Mouse (Mus musculus) CH12.LX (cell line): Measurements from ENCODE around the gene Spred2. TPM values are rescaled to one million over a fixed set of nuclear protein-coding genes. Genes with fewer than 3 reads are reported as not detected.

ENCODE experiments used
- DNase-seq: peaks from one replicate; pipeline ENCODE4 v3.0.0-alpha.2; 2013; ENCODE audit errors: extremely low read depth
- H3K27ac ChIP-seq: 2 replicates; pipeline ENCODE4 v1.5.1; 2012; ENCODE audit warnings: low read depth, mild to moderate bottlenecking, control low read depth, moderate library complexity; ENCODE audit not compliant: insufficient read depth
- H3K27me3 ChIP-seq: replicated peaks from 2 replicates; pipeline ENCODE3; 2012; ENCODE audit warnings: inconsistent platforms
- H3K36me3 ChIP-seq, 2 experiments: replicated peaks in 1 of 2; 2 replicates each; pipeline versions ENCODE3 to v1.6.1; 2012; ENCODE audit warnings: inconsistent platforms in 1 of 2, low read length in 1 of 2, mild to moderate bottlenecking in 1 of 2, mixed read lengths in 1 of 2, moderate library complexity in 1 of 2; ENCODE audit not compliant: control insufficient read depth in 1 of 2, insufficient read depth in 1 of 2
- H3K4me1 ChIP-seq, 2 experiments: 2 replicates each; pipeline ENCODE4 v1.6.1; 2012; ENCODE audit warnings: inconsistent platforms in 1 of 2, moderate library complexity in 1 of 2; ENCODE audit not compliant: insufficient read depth in 2 of 2, control insufficient read depth in 1 of 2
- H3K4me2 ChIP-seq: 2 replicates; pipeline ENCODE4 v1.6.1; 2012; ENCODE audit warnings: low read depth, mild to moderate bottlenecking, control low read depth; ENCODE audit not compliant: poor library complexity, insufficient read depth, severe bottlenecking
- H3K4me3 ChIP-seq, 3 experiments: fragments of 150-350 bp in 1 of 3; sonication (generic) in 1 of 3; replicated peaks in 1 of 3; 2 replicates each; pipeline versions ENCODE3 to v1.5.1; 2011 to 2012; ENCODE audit warnings: low read depth in 2 of 3, low read length in 2 of 3, mild to moderate bottlenecking in 2 of 3, moderate library complexity in 2 of 3, control low read depth in 1 of 3, improper control_type of control experiment in 1 of 3, inconsistent platforms in 1 of 3, mixed read lengths in 1 of 3; ENCODE audit not compliant: poor library complexity in 1 of 3
- H3K79me2 ChIP-seq: replicated peaks from 2 replicates; pipeline ENCODE4 v1.6.1; 2012; ENCODE audit warnings: mild to moderate bottlenecking, moderate library complexity; ENCODE audit not compliant: control insufficient read depth, poor library complexity, insufficient read depth, severe bottlenecking; ENCODE audit errors: extremely low read depth
- H3K9ac ChIP-seq: 2 replicates; pipeline ENCODE4 v1.6.1; 2012; ENCODE audit warnings: low read depth, mild to moderate bottlenecking, control low read depth, moderate library complexity; ENCODE audit not compliant: insufficient read depth
- H3K9me3 ChIP-seq: replicated peaks from 2 replicates; pipeline ENCODE3; 2012; ENCODE audit warnings: low read length, inconsistent platforms, mixed read lengths
- BHLHE40 ChIP-seq: IDR thresholded peaks from 2 replicates; pipeline ENCODE4 v1.6.1; 2011; ENCODE audit warnings: mild to moderate bottlenecking, low read depth, low read length, improper control_type of control experiment
- CHD2 ChIP-seq: IDR thresholded peaks from 2 replicates; pipeline ENCODE4 v1.6.1; 2011; ENCODE audit warnings: low read length, improper control_type of control experiment
- E2F4 ChIP-seq: IDR thresholded peaks from 2 replicates; pipeline ENCODE4 v1.6.1; 2011; ENCODE audit warnings: low read depth, low read length, improper control_type of control experiment; ENCODE audit not compliant: insufficient replicate concordance
- ELF1 ChIP-seq: IDR thresholded peaks from 2 replicates; pipeline ENCODE4 v1.6.1; 2014; ENCODE audit warnings: low read depth, mild to moderate bottlenecking, inconsistent platforms, low read length, improper control_type of control experiment
- EP300 ChIP-seq: IDR thresholded peaks from 2 replicates; pipeline ENCODE4 v1.6.1; 2011; ENCODE audit warnings: low read length, improper control_type of control experiment
- ETS1 ChIP-seq: conservative IDR thresholded peaks from 2 replicates; pipeline ENCODE4 v1.6.1; 2012; ENCODE audit warnings: low read depth, mild to moderate bottlenecking, inconsistent platforms, low read length, improper control_type of control experiment, moderate library complexity
- GABPA ChIP-seq: IDR thresholded peaks from 2 replicates; pipeline ENCODE4 v1.6.1; 2012; ENCODE audit warnings: low read depth, low read length, improper control_type of control experiment, inconsistent platforms; ENCODE audit not compliant: insufficient replicate concordance
- HCFC1 ChIP-seq: IDR thresholded peaks from 2 replicates; pipeline ENCODE4 v1.6.1; 2012; ENCODE audit warnings: low read depth, mild to moderate bottlenecking, inconsistent platforms, low read length, improper control_type of control experiment
- IRF4 ChIP-seq: IDR thresholded peaks from 2 replicates; pipeline ENCODE4 v1.6.1; 2014; ENCODE audit warnings: low read depth, mild to moderate bottlenecking, inconsistent platforms, low read length, improper control_type of control experiment
- JUN ChIP-seq: IDR thresholded peaks from 2 replicates; pipeline ENCODE4 v1.6.1; 2011; ENCODE audit warnings: low read depth, mild to moderate bottlenecking, low read length, improper control_type of control experiment, moderate library complexity; ENCODE audit not compliant: insufficient read depth
- MAFK ChIP-seq: IDR thresholded peaks from 2 replicates; pipeline ENCODE4 v1.6.1; 2011; ENCODE audit warnings: low read length, improper control_type of control experiment; ENCODE audit not compliant: insufficient replicate concordance
- PAX5 ChIP-seq: IDR thresholded peaks from 2 replicates; pipeline ENCODE4 v1.6.1; 2012; ENCODE audit warnings: low read length, inconsistent platforms, mixed read lengths
- SIN3A ChIP-seq: IDR thresholded peaks from 2 replicates; pipeline ENCODE4 v1.6.1; 2012; ENCODE audit warnings: low read length, improper control_type of control experiment, inconsistent platforms
- SMC3 ChIP-seq: IDR thresholded peaks from 2 replicates; pipeline ENCODE4 v1.6.1; 2011; ENCODE audit warnings: low read depth, low read length, improper control_type of control experiment
- TBP ChIP-seq: conservative IDR thresholded peaks from 2 replicates; pipeline ENCODE4 v1.6.1; 2011; ENCODE audit warnings: low read depth, low read length, improper control_type of control experiment
- TCF12 ChIP-seq: IDR thresholded peaks from 2 replicates; pipeline ENCODE4 v1.6.1; 2014; ENCODE audit warnings: low read depth, mild to moderate bottlenecking, inconsistent platforms, low read length, improper control_type of control experiment
- UBTF ChIP-seq: IDR thresholded peaks from 2 replicates; pipeline ENCODE4 v1.6.1; 2012; ENCODE audit warnings: low read depth, mild to moderate bottlenecking, inconsistent platforms, low read length, improper control_type of control experiment, moderate library complexity
- USF2 ChIP-seq: conservative IDR thresholded peaks from 2 replicates; pipeline ENCODE4 v1.6.1; 2011; ENCODE audit warnings: low read depth, low read length, improper control_type of control experiment
- ZKSCAN1 ChIP-seq: IDR thresholded peaks from 2 replicates; pipeline ENCODE4 v1.6.1; 2012; ENCODE audit warnings: low read depth, inconsistent platforms, low read length, improper control_type of control experiment, borderline replicate concordance
- ZMIZ1 ChIP-seq: IDR thresholded peaks from 2 replicates; pipeline ENCODE4 v1.6.1; 2012; ENCODE audit warnings: low read depth, mild to moderate bottlenecking, inconsistent platforms, low read length, improper control_type of control experiment
- ZNF384 ChIP-seq: IDR thresholded peaks from 2 replicates; pipeline ENCODE4 v1.6.1; 2012; ENCODE audit warnings: low read depth, low read length, improper control_type of control experiment, inconsistent platforms
- dilution Hi-C: fragments of 300-500 bp; cut with MboI; formaldehyde crosslinking; loops from 2 replicates; pipeline ENCODE4 v1.14.3; 2020; ENCODE audit warnings: low sequenced_read_pairs; ENCODE audit not compliant: extremely low pct_unique_long_range_greater_than_20kb, extremely low pct_ligation_motif_present
- in situ Hi-C: fragments of 300-500 bp; cut with MboI; formaldehyde crosslinking; loops from 3 replicates; pipeline ENCODE4 v1.14.3; 2019; ENCODE audit warnings: low sequenced_read_pairs, low pct_ligation_motif_present, low pct_unique_long_range_greater_than_20kb, mixed read lengths
- polyA plus RNA-seq: library from polyadenylated mRNA; unstranded; fragments of >175 nt; gene quantifications from 2 replicates; pipeline ENCODE4 v1.2.1, GENCODE M21; 2012; ENCODE audit warnings: low read depth; ENCODE audit not compliant: insufficient read length
- total RNA-seq, 2 experiments: library from RNA; depleted of rRNA; stranded (reverse); fragments of 300-350 nt in 1 of 2; fragments of >200 nt in 1 of 2; gene quantifications; 2 replicates each; pipeline ENCODE4 v1.2.3; 2012 to 2014

Gene Spred2
- total and polyA plus RNA-seq, 3 experiments: 1.4 to 15.8 (median 4.2) TPM

GRCm38 (mm10) chr11:19955069-19955468 is 30.9 kb downstream of the Spred2 start:
- no peak overlapping the region for H3K27ac ChIP-seq
- no peak for DNase-seq
- peaks cover 0 to 36% of the 10 kb centered on the region in 2 experiments; a peak in 2 of 4 replicates for H3K4me1 ChIP-seq
- H3K27me3 ChIP-seq: no peaks in the 10 kb centered on the region
- H3K79me2 ChIP-seq: peaks cover 2% of the 10 kb centered on the region
- in situ Hi-C loops: no loop called here
- H3K4me3 ChIP-seq: no peak overlapping the region
- H3K4me2 ChIP-seq: no peak overlapping the region
- H3K9me3 ChIP-seq: no peaks in the 10 kb centered on the region
- dilution Hi-C loops: no loop called here
- H3K9ac ChIP-seq: no peak overlapping the region
- no peak for TF ChIP-seq EP300
- TF ChIP-seq ZMIZ1: no peak
- TF ChIP-seq ETS1: no peak
- TF ChIP-seq IRF4: no peak
- TF ChIP-seq MAFK: no peak
- TF ChIP-seq TBP: no peak
- no peak for TF ChIP-seq TCF12
- TF ChIP-seq HCFC1: no peak
- TF ChIP-seq BHLHE40: no peak
- no peak for TF ChIP-seq ZKSCAN1
- TF ChIP-seq SIN3A: no peak
- no peak for TF ChIP-seq USF2
- no peak for TF ChIP-seq PAX5
- no peak for TF ChIP-seq ZNF384
- no peak for TF ChIP-seq SMC3
- TF ChIP-seq UBTF: no peak
- no peak for TF ChIP-seq ELF1
- no peak for TF ChIP-seq GABPA
- TF ChIP-seq E2F4: no peak
- peaks cover 0 to 43% of the 10 kb centered on the region in 2 experiments for H3K36me3 ChIP-seq

GRCm38 (mm10) chr11:19955701-19956100 is 31.5 kb downstream of the Spred2 start:
- no peak overlapping the region for H3K27ac ChIP-seq
- in situ Hi-C loops: no loop called here
- TF ChIP-seq CHD2 (no peak), GABPA (no peak), ZMIZ1 (no peak), PAX5 (no peak), JUN (no peak)

More at GRCm38 (mm10) chr11:19955701-19956100, 31.5 kb downstream of the Spred2 start:
- Histone ChIP-seq H3K9ac (no peak overlapping the region), H3K4me1 (peaks cover 0 to 30% of the 10 kb centered on the region in 2 experiments; a peak in 2 of 4 replicates), H3K79me2 (peaks cover 2% of the 10 kb centered on the region), H3K9me3 (no peaks in the 10 kb centered on the region), H3K36me3 (peaks cover 0 to 43% of the 10 kb centered on the region in 2 experiments), H3K4me2 (no peak overlapping the region), H3K4me3 (no peak overlapping the region), H3K27me3 (no peaks in the 10 kb centered on the region)
- no peak for DNase-seq
- dilution Hi-C loops: no loop called here
